12 mouse cellular contexts compared by ENCODE assay signal in genomic region chr1:93085136-93085535, GRCm38 (mm10). TPM values are rescaled to one million over a fixed set of nuclear protein-coding genes. Genes with fewer than 3 reads are reported as not detected.
DNase-seq lines count a peak whose midpoint lies in the region; ATAC-seq lines count a peak whose summit lies in the region.
"Had no signal": no experiment of that assay in that cellular context is flagged by ENCODE, and none has a peak within 500 bp of the region (broad histone marks: within the 10 kb centered on the region; RNA-seq: fewer than 3 reads in every experiment).

No protein-coding gene starts in this region.

- no peak overlapping the region for H3K9ac ChIP-seq in midbrain, embryonic 11.5 days (ENCODE audit: low read length)
- H3K9ac ChIP-seq in neural tube, embryonic 15.5 days (replicated peaks) = no peak overlapping the region
- H3K9ac ChIP-seq: embryonic facial prominence, embryonic 15.5 days had no signal

- ATAC-seq in midbrain, embryonic 11.5 days (ENCODE audit: low FRiP score) = 0 out of 2 replicates have a peak, but pooled peaks have one; percentile 31
- peak; percentile 43 for ATAC-seq in neural tube, embryonic 15.5 days (ENCODE audit: low FRiP score)

- peak; percentile 50 for DNase-seq in cerebellum, adult 8-10 months
- DNase-seq in cerebellum, adult 11-12 months = no peak
- DNase-seq in midbrain, embryonic 11.5 days (ENCODE audit: low spot score, missing footprints) = peak; percentile 86
- DNase-seq in midbrain, embryonic 10.5 days (ENCODE audit: low spot score) = no peak
- peak; percentile 62 to 66 for DNase-seq in heart, postnatal 10 days
- DNase-seq in c-Kit-positive CD71-positive TER-119-positive erythroid progenitor cells, embryonic 14.5 days (ENCODE audit: low spot score) = no peak
- DNase-seq in frontal cortex, postnatal 14 days (ENCODE audit: low spot score in 2 of 2) = no peak
- DNase-seq: liver had no signal

- H3K9me3 ChIP-seq in midbrain, embryonic 11.5 days (ENCODE audit: control insufficient read depth, low read length) = no peaks in the 10 kb centered on the region
- no peaks in the 10 kb centered on the region for H3K9me3 ChIP-seq in midbrain, embryonic 10.5 days (replicated peaks)
- H3K9me3 ChIP-seq in neural tube, embryonic 15.5 days (replicated peaks) = no peaks in the 10 kb centered on the region
- H3K9me3 ChIP-seq: embryonic facial prominence, embryonic 15.5 days had no signal

- no peak overlapping the region for H3K4me2 ChIP-seq in midbrain, embryonic 11.5 days
- no peak overlapping the region; the same call in 1 of the 2 replicates for H3K4me2 ChIP-seq in neural tube, embryonic 15.5 days
- H3K4me2 ChIP-seq: embryonic facial prominence, embryonic 15.5 days had no signal

- no peak overlapping the region for H3K4me3 ChIP-seq in midbrain, embryonic 11.5 days (ENCODE audit: low read depth, low read length)
- H3K4me3 ChIP-seq in midbrain, embryonic 10.5 days = no peak overlapping the region
- no peak overlapping the region for H3K4me3 ChIP-seq in neural tube, embryonic 15.5 days (replicated peaks)
- H3K4me3 ChIP-seq: embryonic facial prominence, embryonic 15.5 days had no signal

- H3K4me1 ChIP-seq in midbrain, embryonic 11.5 days (ENCODE audit: control insufficient read depth, insufficient read depth, low read length) = peaks cover 5% of the 10 kb centered on the region
- peaks cover 26% of the 10 kb centered on the region for H3K4me1 ChIP-seq in midbrain, embryonic 10.5 days
- H3K4me1 ChIP-seq in neural tube, embryonic 15.5 days = peaks cover 39% of the 10 kb centered on the region

- intact Hi-C loops in heart, postnatal 10 days (cut with DNase I) = no loop called here

- WGBS in midbrain, embryonic 11.5 days = 57% methylated on average over 6 of the region's 6 CpGs
- WGBS in midbrain, embryonic 10.5 days = 72% methylated on average over 6 of the region's 6 CpGs
- 40% methylated on average over 6 of the region's 6 CpGs for WGBS in neural tube, embryonic 15.5 days

- H3K27me3 ChIP-seq in midbrain, embryonic 11.5 days (ENCODE audit: control insufficient read depth, insufficient read depth, low read length) = no peaks in the 10 kb centered on the region
- no peaks in the 10 kb centered on the region for H3K27me3 ChIP-seq in midbrain, embryonic 10.5 days (ENCODE audit: low read depth, poor library complexity, severe bottlenecking)
- H3K27me3 ChIP-seq in neural tube, embryonic 15.5 days (replicated peaks) = no peaks in the 10 kb centered on the region
- H3K27me3 ChIP-seq: embryonic facial prominence, embryonic 15.5 days had no signal

- no peaks in the 10 kb centered on the region for H3K36me3 ChIP-seq in midbrain, embryonic 11.5 days (ENCODE audit: control insufficient read depth, insufficient read depth, low read length)
- H3K36me3 ChIP-seq in midbrain, embryonic 10.5 days = peaks cover 26% of the 10 kb centered on the region
- H3K36me3 ChIP-seq in neural tube, embryonic 15.5 days = peaks cover 40% of the 10 kb centered on the region
- H3K36me3 ChIP-seq: embryonic facial prominence, embryonic 15.5 days had no signal

- no peak overlapping the region for H3K27ac ChIP-seq in midbrain, embryonic 11.5 days (ENCODE audit: low read depth, low read length)
- no peak overlapping the region; the same call in 1 of the 2 replicates for H3K27ac ChIP-seq in midbrain, embryonic 10.5 days (replicated peaks)
- peak overlapping the region; percentile 63 for H3K27ac ChIP-seq in neural tube, embryonic 15.5 days (replicated peaks)
- H3K27ac ChIP-seq: embryonic facial prominence, embryonic 15.5 days had no signal

RNA-seq across cellular contexts. Expression of gene Kif1a, which starts 16.6 kb away (rescaled TPM):
- 51.0 and 59.6 TPM in 2 replicates for polyA plus RNA-seq in midbrain, embryonic 11.5 days (2014; fragmentation: Nextera tagmentation; extraction: Ambion mirVana)
- 39.3 and 63.0 TPM in 2 replicates for polyA plus RNA-seq in midbrain, embryonic 10.5 days (2016; fragmentation: Nextera tagmentation; extraction: Ambion mirVana)
- 1 to 10 TPM; 3.1 to 3.4 TPM for total RNA-seq in heart, postnatal 10 days (2021)
- polyA plus RNA-seq in neural tube, embryonic 15.5 days (2015; fragmentation: Nextera tagmentation; extraction: Ambion mirVana) = 433 and 485 TPM in 2 replicates

RNA-seq across cellular contexts. Expression of gene Agxt, which starts 49.9 kb away (rescaled TPM):
- polyA plus RNA-seq in midbrain, embryonic 11.5 days (2014; fragmentation: Nextera tagmentation; extraction: Ambion mirVana) = not detected in 2 replicates
- not detected in 2 replicates for polyA plus RNA-seq in midbrain, embryonic 10.5 days (2016; fragmentation: Nextera tagmentation; extraction: Ambion mirVana)
- not detected for total RNA-seq in heart, postnatal 10 days (2021)
- not detected in 2 replicates for polyA plus RNA-seq in neural tube, embryonic 15.5 days (2015; fragmentation: Nextera tagmentation; extraction: Ambion mirVana)
- polyA plus RNA-seq: neural tube, embryonic 11.5 days; testis, adult 2 months had no signal

Comparison
In these comparisons a context has a peak if more than half of its experiments do, and no peak if none do; other contexts are left out.
1. DNase-seq: peak in cerebellum, adult 8-10 months (single experiment), midbrain, embryonic 11.5 days (single experiment) and heart, postnatal 10 days (2 of 2); none in cerebellum, adult 11-12 months (single experiment), midbrain, embryonic 10.5 days (single experiment), c-Kit-positive CD71-positive TER-119-positive erythroid progenitor cells, embryonic 14.5 days (single experiment) and frontal cortex, postnatal 14 days (0 of 2).